Mouse (Mus musculus) myocyte (in vitro differentiated cells): ENCODE data around the gene Cd300lf.

Source experiments
- E2F4 ChIP-seq: IDR thresholded peaks from one replicate; pipeline ENCODE4 v1.6.1; 2011; ENCODE audit warnings: mild to moderate bottlenecking, control low read depth, moderate library complexity; ENCODE audit not compliant: insufficient read depth
- POLR2A ChIP-seq: IDR thresholded peaks from one replicate; pipeline ENCODE4 v1.6.1; 2011; ENCODE audit warnings: low read depth, mild to moderate bottlenecking, control low read depth, moderate library complexity; ENCODE audit not compliant: insufficient read length
- USF1 ChIP-seq: IDR thresholded peaks from one replicate; pipeline ENCODE4 v1.6.1; 2011; ENCODE audit warnings: low read depth, mild to moderate bottlenecking, control low read depth, moderate library complexity

GRCm38 (mm10) chr11:115071631-115072294, 62.0 kb downstream of the Cd300lf start:
- TF ChIP-seq POLR2A (no peak), E2F4 (no peak), USF1 (no peak)
